Mouse (Mus musculus) WW6 (cell line): ENCODE data around the gene Prtg.

Source experiments
- DNase-seq: peaks from one replicate; pipeline ENCODE4 v3.0.0-alpha.2; 2013; ENCODE audit warnings: low read depth, low spot score

Gene Prtg

GRCm38 (mm10) chr9:72861235-72861634 lies 54.6 kb downstream of the Prtg start:
- no peak for DNase-seq

GRCm38 (mm10) chr9:72862186-72862585 lies 55.5 kb downstream of the Prtg start:
- DNase-seq = no peak

GRCm38 (mm10) chr9:72862955-72863354 lies 56.3 kb downstream of the Prtg start:
- no peak for DNase-seq

GRCm38 (mm10) chr9:72863773-72864172 lies 57.1 kb downstream of the Prtg start:
- DNase-seq = no peak

- no peak for DNase-seq
Observed at GRCm38 (mm10) chr9:72867434-72867833, 60.8 kb downstream of the Prtg start.

- no peak for DNase-seq
Observed at GRCm38 (mm10) chr9:72868774-72869173, 62.1 kb downstream of the Prtg start.

- DNase-seq = no peak
Observed at GRCm38 (mm10) chr9:72871506-72872297, 65.0 kb downstream of the Prtg start.

GRCm38 (mm10) chr9:72872298-72873130 lies 65.8 kb downstream of the Prtg start:
- no peak for DNase-seq

GRCm38 (mm10) chr9:72875878-72876277 lies 69.2 kb downstream of the Prtg start:
- DNase-seq = no peak

- no peak for DNase-seq
Observed at GRCm38 (mm10) chr9:72877905-72878304, 71.2 kb downstream of the Prtg start.

- no peak for DNase-seq
Observed at GRCm38 (mm10) chr9:72878656-72879055, 72.0 kb downstream of the Prtg start.

- no peak for DNase-seq
Observed at GRCm38 (mm10) chr9:72879601-72880000, 72.9 kb downstream of the Prtg start.

- no peak for DNase-seq
Observed at GRCm38 (mm10) chr9:72880225-72880960, 73.7 kb downstream of the Prtg start.

GRCm38 (mm10) chr9:72881026-72881768 lies 74.5 kb downstream of the Prtg start:
- DNase-seq = no peak

- DNase-seq = no peak
Observed at GRCm38 (mm10) chr9:72883940-72884339, 77.3 kb downstream of the Prtg start.

- no peak for DNase-seq
Observed at GRCm38 (mm10) chr9:72889777-72890176, 83.1 kb downstream of the Prtg start.

- no peak for DNase-seq
Observed at GRCm38 (mm10) chr9:72890499-72891085, 83.9 kb downstream of the Prtg start.

GRCm38 (mm10) chr9:72892761-72893160 lies 86.1 kb downstream of the Prtg start:
- no peak for DNase-seq

GRCm38 (mm10) chr9:72894796-72895352 lies 88.2 kb downstream of the Prtg start:
- no peak for DNase-seq

- no peak for DNase-seq
Observed at GRCm38 (mm10) chr9:72902057-72902456, 95.4 kb downstream of the Prtg start.

- DNase-seq = no peak
Observed at GRCm38 (mm10) chr9:72902611-72903010, 95.9 kb downstream of the Prtg start.
